Mouse (Mus musculus) intestine, embryonic 14.5 days (tissue): ENCODE measurements around the gene Spata48. TPM values are rescaled to one million over a fixed set of nuclear protein-coding genes. Genes with fewer than 3 reads are reported as not detected.

Experiments used
- ATAC-seq: fragments of 200-750 bp; cut with Nextera tagmentation; replicated peaks from 2 replicates; pipeline ENCODE4 v1.8.0; 2017; ENCODE audit warnings: low read depth, moderate number of reproducible peaks, moderate TSS enrichment, moderate library complexity; ENCODE audit not compliant: low FRiP score, low TSS enrichment
- DNase-seq: peaks from one replicate; pipeline ENCODE4 v3.0.0-alpha.2; 2018; ENCODE audit warnings: low spot score
- H3K27ac ChIP-seq: fragments of 300-500 bp; sonication (generic); 2 replicates; pipeline ENCODE4 v1.5.1; 2014; ENCODE audit warnings: low read depth, mild to moderate bottlenecking, control low read depth
- H3K27me3 ChIP-seq: fragments of 300-500 bp; sonication (generic); replicated peaks from 2 replicates; pipeline ENCODE4 v1.6.1; 2014; ENCODE audit warnings: low read length, control low read depth; ENCODE audit not compliant: control insufficient read depth, insufficient read depth
- H3K36me3 ChIP-seq: fragments of 300-500 bp; sonication (generic); 2 replicates; pipeline ENCODE4 v1.6.1; 2014; ENCODE audit warnings: low read length, control low read depth; ENCODE audit not compliant: control insufficient read depth, insufficient read depth
- H3K4me1 ChIP-seq: fragments of 300-500 bp; sonication (generic); replicated peaks from 2 replicates; pipeline ENCODE4 v1.6.1; 2014; ENCODE audit warnings: low read length, control low read depth, mixed read lengths; ENCODE audit not compliant: control insufficient read depth, insufficient read depth
- H3K4me2 ChIP-seq: fragments of 300-500 bp; sonication (generic); 2 replicates; pipeline ENCODE4 v1.6.1; 2014; ENCODE audit warnings: low read length
- H3K4me3 ChIP-seq: fragments of 300-500 bp; sonication (generic); 2 replicates; pipeline ENCODE4 v1.5.1; 2014; ENCODE audit warnings: low read depth, low read length, control low read depth, mixed read lengths
- H3K9ac ChIP-seq: fragments of 300-500 bp; sonication (generic); 2 replicates; pipeline ENCODE4 v1.6.1; 2014; ENCODE audit warnings: mild to moderate bottlenecking, low read length
- H3K9me3 ChIP-seq: fragments of 300-500 bp; sonication (generic); 2 replicates; pipeline ENCODE4 v1.6.1; 2016; ENCODE audit warnings: low read length, control low read depth; ENCODE audit not compliant: control insufficient read depth
- WGBS: fragments of 180-500 bp; shearing (Covaris S2); extraction: QIAGEN DNeasy Blood & Tissue Kit; methylation state at CpG from one replicate; pipeline ENCODE4 v1.1.7; 2014; 5-methylcytosine and 5-hydroxymethylcytosine counted together
- polyA plus RNA-seq: library from polyadenylated mRNA; unstranded; fragments of >200 nt; fragmentation: Nextera tagmentation; extraction: Ambion mirVana; gene quantifications from 2 replicates; pipeline ENCODE4 v1.2.1, GENCODE M21; 2014

The Spata48 gene
- polyA plus RNA-seq, 1 experiment from 2014 or later, result 1.9 TPM

DNA sequence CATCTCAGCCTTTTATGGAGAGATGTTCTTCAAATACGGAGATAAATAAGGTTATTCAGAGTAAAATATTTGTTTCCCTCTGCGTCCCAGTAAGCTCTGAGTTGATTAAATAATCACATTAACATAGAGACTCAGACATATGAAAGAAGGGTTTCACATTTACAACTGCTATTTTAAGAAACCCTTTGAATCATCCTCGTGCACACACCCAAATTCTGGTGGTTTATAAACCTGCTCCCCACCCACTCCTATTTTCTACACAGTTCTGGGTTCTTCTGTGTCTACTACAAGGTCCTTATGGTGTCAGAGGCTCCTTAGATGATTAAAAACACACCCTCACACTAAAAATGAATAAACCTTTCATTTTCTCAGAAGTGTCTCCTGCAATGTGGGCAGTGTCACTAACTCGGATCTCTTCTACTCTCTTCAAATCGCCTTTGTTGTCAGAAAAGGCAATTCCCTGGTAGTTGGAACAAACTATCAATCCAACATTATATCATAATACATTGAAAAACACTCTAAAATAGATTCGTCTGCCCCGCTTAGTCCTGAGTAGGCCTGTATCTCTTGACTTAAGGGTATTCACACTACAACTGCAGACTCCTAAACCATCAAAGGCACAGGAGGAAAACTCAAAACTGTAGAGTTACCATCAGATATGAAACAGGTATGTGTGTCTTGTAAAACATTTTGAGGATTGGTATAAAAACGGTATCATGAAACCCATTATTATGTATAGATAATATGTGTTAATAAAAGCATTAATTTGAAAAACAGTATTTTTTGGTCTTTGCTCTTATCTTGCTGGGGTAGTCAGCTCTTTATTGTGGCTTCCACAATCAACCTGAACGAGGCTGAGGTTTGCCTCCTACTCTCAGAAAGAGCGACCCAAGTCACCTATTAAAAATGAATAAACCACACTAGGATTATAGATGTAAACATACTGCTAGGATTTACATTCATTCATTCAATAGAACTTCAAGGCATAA, 57.7 kb downstream of the Spata48 start:
- no peaks in the 10 kb centered on the region for H3K27me3 ChIP-seq
- DNase-seq (no peak), ATAC-seq (no peak)
- H3K4me2 ChIP-seq, result no peak overlapping the region
- H3K4me3 ChIP-seq, result no peak overlapping the region
- H3K27ac ChIP-seq, result no peak overlapping the region
- H3K4me1 ChIP-seq, result no peaks in the 10 kb centered on the region
- no peaks in the 10 kb centered on the region for H3K9me3 ChIP-seq
- WGBS, result 85% methylated on average over 10 of the region's 10 CpGs
- H3K36me3 ChIP-seq, result no peaks in the 10 kb centered on the region
- H3K9ac ChIP-seq, result no peak overlapping the region

DNA sequence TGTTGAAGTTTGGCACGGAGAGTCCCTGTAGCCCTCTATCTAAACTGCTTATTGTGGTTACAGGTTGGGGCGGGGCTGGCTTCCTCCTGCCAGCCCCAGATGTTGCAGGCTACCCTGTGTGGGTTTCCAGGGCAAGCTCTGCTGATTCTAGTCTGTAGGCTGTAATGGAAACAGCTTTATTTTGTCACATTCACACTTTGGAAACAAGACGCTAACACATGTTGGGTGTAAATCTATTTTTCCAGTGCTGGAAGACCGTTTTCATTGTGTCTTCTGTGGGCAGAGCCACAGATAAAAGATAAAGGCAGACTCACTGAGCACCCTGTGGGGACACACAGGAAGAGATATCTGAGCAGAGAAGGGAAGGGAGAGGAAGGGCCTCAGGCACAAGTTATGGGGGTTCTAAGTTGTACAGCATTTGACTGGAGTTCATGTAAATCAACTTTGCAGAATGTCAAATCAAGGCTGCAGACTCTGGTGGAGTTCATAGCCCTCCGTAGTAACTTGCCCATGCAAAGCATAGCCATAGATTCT, 60.1 kb downstream of the Spata48 start:
- ATAC-seq, result no peak
- H3K4me2 ChIP-seq, result no peak overlapping the region
- no peaks in the 10 kb centered on the region for H3K36me3 ChIP-seq
- 77% methylated on average over 5 of the region's 5 CpGs for WGBS
- H3K27me3 ChIP-seq, result no peaks in the 10 kb centered on the region
- no peak for DNase-seq
- H3K9ac ChIP-seq, result no peak overlapping the region
- H3K4me3 ChIP-seq, result no peak overlapping the region
- no peak overlapping the region for H3K27ac ChIP-seq
- H3K4me1 ChIP-seq, result no peaks in the 10 kb centered on the region
- no peaks in the 10 kb centered on the region for H3K9me3 ChIP-seq

DNA sequence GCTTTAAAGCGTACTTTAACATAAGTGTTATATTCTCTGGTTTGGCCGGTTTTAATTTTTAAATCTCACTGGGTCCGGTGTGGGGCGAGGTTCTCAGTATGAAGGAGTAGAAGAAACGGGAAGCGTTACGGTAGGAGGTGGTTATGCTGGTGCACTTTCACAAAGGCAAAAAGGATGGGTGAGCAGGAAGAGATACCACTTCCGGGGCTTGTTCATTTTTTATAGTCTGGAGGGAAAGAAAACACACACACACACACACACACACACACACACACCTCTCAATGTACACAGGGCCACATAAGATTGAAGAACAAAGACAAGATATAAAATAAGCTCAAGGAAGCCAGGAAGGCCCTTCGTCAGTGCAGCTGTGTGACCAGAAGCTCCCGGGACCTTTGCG, 66.9 kb downstream of the Spata48 start:
- Histone ChIP-seq H3K27ac (no peak overlapping the region), H3K9me3 (no peaks in the 10 kb centered on the region), H3K27me3 (no peaks in the 10 kb centered on the region), H3K4me2 (no peak overlapping the region), H3K4me1 (no peaks in the 10 kb centered on the region), H3K36me3 (no peaks in the 10 kb centered on the region), H3K4me3 (no peak overlapping the region), H3K9ac (no peak overlapping the region)
- WGBS, result 80% methylated on average over 11 of the region's 11 CpGs
- DNase-seq, result no peak
- ATAC-seq, result no peak

DNA sequence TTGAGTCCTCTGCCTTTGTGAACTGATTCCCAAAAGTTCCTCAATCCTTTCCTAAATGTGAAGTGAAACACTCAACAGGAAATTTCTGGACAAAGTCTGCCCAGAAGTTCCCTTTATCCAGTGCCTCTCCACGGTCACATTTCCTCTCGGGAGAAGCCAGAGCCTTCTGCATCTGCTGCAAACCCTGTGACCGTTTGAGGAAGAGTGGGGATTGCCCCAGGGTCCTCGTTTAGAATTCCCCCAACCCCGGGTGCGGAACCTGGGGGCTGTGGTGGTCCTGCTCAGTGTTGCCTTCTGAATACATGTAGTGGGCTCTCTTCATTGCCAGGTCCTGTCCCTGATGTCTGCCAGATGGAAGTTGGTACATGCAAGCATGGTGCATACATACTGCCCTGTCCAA, 67.3 kb downstream of the Spata48 start:
- H3K27me3 ChIP-seq, result no peaks in the 10 kb centered on the region
- ATAC-seq (no peak), DNase-seq (no peak)
- no peaks in the 10 kb centered on the region for H3K9me3 ChIP-seq
- H3K27ac ChIP-seq, result no peak overlapping the region
- H3K4me3 ChIP-seq, result no peak overlapping the region
- H3K9ac ChIP-seq, result no peak overlapping the region
- WGBS, result 63% methylated on average over 6 of the region's 6 CpGs
- no peak overlapping the region for H3K4me2 ChIP-seq
- no peaks in the 10 kb centered on the region for H3K4me1 ChIP-seq
- no peaks in the 10 kb centered on the region for H3K36me3 ChIP-seq

DNA sequence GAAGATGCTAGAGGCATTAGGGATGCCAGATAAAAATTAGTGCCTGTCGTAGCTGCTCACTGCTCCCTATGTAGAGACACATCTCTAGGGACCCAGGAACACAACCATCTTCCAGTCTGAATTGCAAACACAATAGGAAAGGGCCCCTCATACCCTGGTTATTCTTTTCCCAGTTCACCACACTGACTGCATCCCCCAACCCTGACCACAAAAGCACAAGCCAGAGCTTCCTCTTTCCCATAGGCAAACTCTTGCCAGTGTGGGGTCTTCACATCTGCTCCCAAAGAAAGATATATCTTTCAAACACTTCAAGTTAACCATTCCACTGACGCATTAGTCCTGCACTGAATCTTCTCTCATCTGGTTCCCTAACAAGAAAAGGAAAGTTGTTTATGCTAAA, 68.2 kb downstream of the Spata48 start:
- no peak for DNase-seq
- Histone ChIP-seq H3K27ac (no peak overlapping the region), H3K9me3 (no peaks in the 10 kb centered on the region), H3K4me3 (no peak overlapping the region), H3K36me3 (no peaks in the 10 kb centered on the region), H3K4me1 (no peaks in the 10 kb centered on the region), H3K27me3 (no peaks in the 10 kb centered on the region), H3K4me2 (no peak overlapping the region), H3K9ac (no peak overlapping the region)
- 77% methylated on average over 2 of the region's 2 CpGs for WGBS
- no peak for ATAC-seq

DNA sequence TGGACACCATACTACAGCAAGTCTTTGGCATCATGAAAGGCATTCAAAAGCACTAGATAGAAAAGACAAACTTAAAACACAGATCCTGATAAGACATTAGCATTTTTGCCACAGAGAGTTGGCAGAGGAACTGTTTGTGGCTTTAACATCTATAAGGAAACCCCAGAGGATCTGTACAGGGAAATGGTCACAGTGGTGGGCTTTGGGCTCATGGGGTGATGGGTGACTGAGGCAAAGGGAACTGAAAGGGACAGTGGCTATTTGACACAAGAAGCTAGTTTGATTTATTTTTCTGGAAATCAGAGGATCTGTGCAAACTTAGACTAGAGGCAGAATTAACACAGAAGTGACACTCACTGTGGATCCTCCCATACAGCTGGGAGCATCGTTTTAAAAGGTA, 74.4 kb downstream of the Spata48 start:
- Histone ChIP-seq H3K9me3 (no peaks in the 10 kb centered on the region), H3K4me3 (no peak overlapping the region), H3K4me2 (no peak overlapping the region), H3K27me3 (no peaks in the 10 kb centered on the region), H3K4me1 (no peaks in the 10 kb centered on the region), H3K9ac (no peak overlapping the region), H3K36me3 (no peaks in the 10 kb centered on the region), H3K27ac (no peak overlapping the region)
- 69% methylated on average over 1 of the region's 1 CpGs for WGBS
- ATAC-seq, result no peak
- DNase-seq, result no peak

DNA sequence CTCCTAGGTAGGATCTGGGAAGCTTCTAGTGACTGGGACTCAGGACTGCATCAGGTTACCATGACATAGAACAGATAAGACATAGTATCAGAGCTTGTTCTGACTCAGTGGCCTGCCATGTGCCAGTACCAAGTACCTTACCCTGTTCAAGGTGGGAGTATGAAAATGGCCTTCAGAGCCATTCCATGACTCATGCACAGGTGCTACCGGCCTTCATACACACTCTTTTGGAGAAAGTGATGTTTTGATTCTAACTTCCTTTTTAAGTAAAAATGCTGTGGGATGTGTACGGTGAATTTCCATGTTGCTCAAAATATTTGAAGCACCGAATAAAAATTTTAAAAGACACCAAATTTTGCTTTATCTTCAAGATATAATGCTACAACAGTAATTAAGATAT, 84.1 kb downstream of the Spata48 start:
- H3K36me3 ChIP-seq, result no peaks in the 10 kb centered on the region
- 92% methylated on average over 3 of the region's 3 CpGs for WGBS
- ATAC-seq, result no peak
- H3K9me3 ChIP-seq, result no peaks in the 10 kb centered on the region
- no peaks in the 10 kb centered on the region for H3K4me1 ChIP-seq
- H3K27ac ChIP-seq, result no peak overlapping the region
- no peak for DNase-seq
- H3K4me3 ChIP-seq, result no peak overlapping the region
- no peak overlapping the region for H3K4me2 ChIP-seq
- no peaks in the 10 kb centered on the region for H3K27me3 ChIP-seq
- H3K9ac ChIP-seq, result no peak overlapping the region

DNA sequence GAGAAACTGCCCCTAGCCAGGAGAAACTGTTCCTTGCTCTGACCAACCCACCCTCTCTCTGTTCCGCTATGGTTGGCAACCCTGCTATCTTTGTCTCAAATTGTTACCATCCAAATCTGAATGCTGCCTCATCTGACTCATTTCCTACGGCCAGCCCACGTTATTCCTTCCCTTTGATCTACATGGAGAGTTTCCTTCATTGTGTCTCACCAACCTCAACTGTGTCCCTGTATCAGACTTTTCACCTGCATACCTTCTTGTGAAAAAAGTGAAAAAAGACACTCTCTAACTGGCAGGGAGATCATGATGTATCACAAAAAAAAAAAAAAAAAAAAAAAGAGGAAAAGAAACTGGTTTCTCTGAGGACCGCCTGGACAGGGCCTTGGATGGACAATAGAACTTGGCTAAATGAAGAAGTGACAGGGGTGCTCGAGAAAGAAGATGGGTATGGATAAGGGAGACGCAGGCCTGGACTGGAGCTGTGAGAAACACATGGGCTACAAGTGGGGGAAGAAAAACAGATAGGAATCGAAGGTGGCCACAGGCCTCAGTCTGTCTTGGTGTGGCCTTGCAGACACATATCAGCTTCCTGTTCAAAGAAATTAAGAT, 85.1 kb downstream of the Spata48 start:
- H3K27me3 ChIP-seq, result no peaks in the 10 kb centered on the region
- no peaks in the 10 kb centered on the region for H3K36me3 ChIP-seq
- H3K4me2 ChIP-seq, result no peak overlapping the region
- DNase-seq (no peak), ATAC-seq (no peak)
- H3K27ac ChIP-seq, result no peak overlapping the region
- H3K4me1 ChIP-seq, result no peaks in the 10 kb centered on the region
- H3K9me3 ChIP-seq, result no peaks in the 10 kb centered on the region
- 84% methylated on average over 7 of the region's 7 CpGs for WGBS
- H3K9ac ChIP-seq, result no peak overlapping the region
- H3K4me3 ChIP-seq, result no peak overlapping the region
